Mouse (Mus musculus): ENCODE data around the gene Jund. TPM values are rescaled to one million over a fixed set of nuclear protein-coding genes. Genes with fewer than 3 reads are reported as not detected.

The Jund gene
- total and polyA plus RNA-seq, 3 experiments: 191 to 283 (median 279) TPM

- TF ChIP-seq MEF2A (IDR thresholded peaks at IDR 0.05; ENCODE audit: borderline replicate concordance, low read depth, low read length) (no peak), ETS1 (conservative IDR thresholded peaks at IDR 0.05; ENCODE audit: low read depth, low read length) (no peak), ZNF384 (IDR thresholded peaks at IDR 0.05; ENCODE audit: low read depth, low read length) (no peak), EP300 (IDR thresholded peaks at IDR 0.05; ENCODE audit: low read length) (peak; percentile 40; the same call in 1 of the 2 replicates), E2F4 (IDR thresholded peaks at IDR 0.05; ENCODE audit: insufficient replicate concordance, low read depth, low read length) (no peak), SMC3 (IDR thresholded peaks at IDR 0.05; ENCODE audit: low read depth, low read length) (no peak), GABPA (IDR thresholded peaks at IDR 0.05; ENCODE audit: insufficient replicate concordance, low read depth, low read length) (no peak), SIN3A (IDR thresholded peaks at IDR 0.05; ENCODE audit: low read length) (no peak), JUN (IDR thresholded peaks at IDR 0.05; ENCODE audit: insufficient read depth, low read depth, low read length) (no peak), ZC3H11A (IDR thresholded peaks at IDR 0.05; ENCODE audit: low read depth, low read length) (no peak), HCFC1 (IDR thresholded peaks at IDR 0.05; ENCODE audit: low read depth, low read length) (peak; percentile 42)
Measured at GRCm38 (mm10) chr8:70693636-70694035, 5.1 kb upstream of the Jund start (continued).

- peaks cover 0 to 3% of the 10 kb centered on the region in 2 experiments for H3K36me3 ChIP-seq (replicated peaks in 1 of 2; ENCODE audit: control insufficient read depth in 1 of 2, insufficient read depth in 1 of 2, low read length in 1 of 2)
- dilution Hi-C loops (cut with MboI; ENCODE audit: extremely low pct_ligation_motif_present, extremely low pct_unique_long_range_greater_than_20kb, low sequenced_read_pairs) (no loop called here), in situ Hi-C loops (cut with MboI; ENCODE audit: low pct_ligation_motif_present, low pct_unique_long_range_greater_than_20kb, low sequenced_read_pairs) (no loop called here)
- H3K4me2 ChIP-seq (ENCODE audit: insufficient read depth, low read depth, poor library complexity, severe bottlenecking): peak overlapping the region; percentile 74
- peaks cover 15 to 61% of the 10 kb centered on the region in 2 experiments for H3K4me1 ChIP-seq (ENCODE audit: control insufficient read depth in 1 of 2, insufficient read depth in 2 of 2)
- peak overlapping the region; percentile 17 to 43 (median 27) for H3K4me3 ChIP-seq (replicated peaks in 1 of 3; ENCODE audit: low read depth in 2 of 3, low read length in 2 of 3, poor library complexity in 1 of 3)
- DNase-seq (ENCODE audit: extremely low read depth): peak; percentile 92
- H3K9ac ChIP-seq (ENCODE audit: insufficient read depth, low read depth): peak overlapping the region; percentile 83
- H3K27ac ChIP-seq (ENCODE audit: insufficient read depth, low read depth): peak overlapping the region; percentile 99
- H3K79me2 ChIP-seq (replicated peaks; ENCODE audit: control insufficient read depth, extremely low read depth, insufficient read depth, poor library complexity, severe bottlenecking): peaks cover 13% of the 10 kb centered on the region
- no peaks in the 10 kb centered on the region for H3K9me3 ChIP-seq (replicated peaks; ENCODE audit: low read length)
- no peaks in the 10 kb centered on the region for H3K27me3 ChIP-seq (replicated peaks)
- TF ChIP-seq MYC (IDR thresholded peaks at IDR 0.05; ENCODE audit: low read depth, low read length) (peak; percentile 30; the same call in 1 of the 2 replicates), ELF1 (IDR thresholded peaks at IDR 0.05; ENCODE audit: low read depth, low read length) (peak; percentile 72; the same call in 1 of the 2 replicates), ETS1 (conservative IDR thresholded peaks at IDR 0.05; ENCODE audit: low read depth, low read length) (peak; percentile 93), BHLHE40 (IDR thresholded peaks at IDR 0.05; ENCODE audit: low read depth, low read length) (peak; percentile 98), SIN3A (IDR thresholded peaks at IDR 0.05; ENCODE audit: low read length) (peak; percentile 62; the same call in 1 of the 2 replicates), HCFC1 (IDR thresholded peaks at IDR 0.05; ENCODE audit: low read depth, low read length) (peak; percentile 50; the same call in 1 of the 2 replicates), MAFK (IDR thresholded peaks at IDR 0.05; ENCODE audit: insufficient replicate concordance, low read length) (peak; percentile 88), GABPA (IDR thresholded peaks at IDR 0.05; ENCODE audit: insufficient replicate concordance, low read depth, low read length) (no peak), ZNF384 (IDR thresholded peaks at IDR 0.05; ENCODE audit: low read depth, low read length) (0 out of 2 replicates have a peak, but pooled peaks have one; percentile 20), TBP (conservative IDR thresholded peaks at IDR 0.05; ENCODE audit: low read depth, low read length) (peak; percentile 40; the same call in 1 of the 2 replicates), NELFE (IDR thresholded peaks at IDR 0.05; ENCODE audit: low read depth, low read length) (peak; percentile 54), ZC3H11A (IDR thresholded peaks at IDR 0.05; ENCODE audit: low read depth, low read length) (no peak), POLR2AphosphoS2 (IDR thresholded peaks at IDR 0.05; ENCODE audit: low read depth, low read length) (no peak), RAD21 (IDR thresholded peaks at IDR 0.05; ENCODE audit: low read depth, low read length) (no peak; the same call in none of the 2 replicates), KAT2A (IDR thresholded peaks at IDR 0.05; ENCODE audit: insufficient replicate concordance, low read length) (no peak), E2F4 (IDR thresholded peaks at IDR 0.05; ENCODE audit: insufficient replicate concordance, low read depth, low read length) (0 out of 2 replicates have a peak, but pooled peaks have one; percentile 37), MEF2A (IDR thresholded peaks at IDR 0.05; ENCODE audit: borderline replicate concordance, low read depth, low read length) (peak; percentile 93), POLR2A (IDR thresholded peaks at IDR 0.05; ENCODE audit: low read depth, low read length) (no peak; the same call in 1 of the 2 replicates), CTCF (conservative IDR thresholded peaks at IDR 0.05 in 1 of 2, IDR thresholded peaks at IDR 0.05 in 1 of 2; ENCODE audit: low read depth in 2 of 2, low read length in 2 of 2) (0 out of 4 replicates have a peak, but pooled peaks of 1 of the 2 experiments have one; percentile 1), USF1 (IDR thresholded peaks at IDR 0.05; ENCODE audit: low read depth, low read length) (no peak), ZMIZ1 (IDR thresholded peaks at IDR 0.05; ENCODE audit: low read depth, low read length) (no peak; the same call in 1 of the 2 replicates), TCF12 (IDR thresholded peaks at IDR 0.05; ENCODE audit: low read depth, low read length) (peak; percentile 100), RCOR1 (conservative IDR thresholded peaks at IDR 0.05; ENCODE audit: low read depth, low read length) (peak; percentile 72; the same call in 1 of the 2 replicates), CHD1 (IDR thresholded peaks at IDR 0.05; ENCODE audit: low read depth, low read length) (no peak), MAX (IDR thresholded peaks at IDR 0.05; ENCODE audit: low read length) (peak; percentile 80), PAX5 (IDR thresholded peaks at IDR 0.05; ENCODE audit: low read length) (no peak), MAZ (IDR thresholded peaks at IDR 0.05; ENCODE audit: low read depth, low read length) (peak; percentile 98), USF2 (conservative IDR thresholded peaks at IDR 0.05; ENCODE audit: low read depth, low read length) (no peak), ZKSCAN1 (IDR thresholded peaks at IDR 0.05; ENCODE audit: borderline replicate concordance, low read depth, low read length) (no peak), MXI1 (IDR thresholded peaks at IDR 0.05; ENCODE audit: low read depth, low read length) (peak; percentile 67; the same call in 1 of the 2 replicates), EP300 (IDR thresholded peaks at IDR 0.05; ENCODE audit: low read length) (peak; percentile 90), JUN (IDR thresholded peaks at IDR 0.05; ENCODE audit: insufficient read depth, low read depth, low read length) (no peak)
Measured at GRCm38 (mm10) chr8:70695318-70696018, 3.3 kb upstream of the Jund start.

All from CH12.LX (cell line).